Mouse (Mus musculus) heart, embryonic 14.5 days (tissue): Measurements from ENCODE around the gene Bahd1. TPM values are rescaled to one million over a fixed set of nuclear protein-coding genes. Genes with fewer than 3 reads are reported as not detected.

Experiments used
- ATAC-seq: fragments of 200-750 bp; cut with Nextera tagmentation; 2 replicates; pipeline ENCODE4 v1.8.0; 2017; ENCODE audit warnings: low read depth, moderate TSS enrichment; ENCODE audit not compliant: insufficient number of reproducible peaks, insufficient read depth, low FRiP score
- H3K27ac ChIP-seq, 2 experiments: fragments of 200-500 bp in 1 of 2; fragments of 300-500 bp in 1 of 2; sonication (generic) in 1 of 2; replicated peaks in 1 of 2; 2 replicates each; pipeline ENCODE4 v1.5.1; 2012 to 2014; ENCODE audit warnings: low read depth in 2 of 2, low read length in 2 of 2, control low read depth in 1 of 2, mild to moderate bottlenecking in 1 of 2, mixed read lengths in 1 of 2; ENCODE audit not compliant: control insufficient read depth in 1 of 2, insufficient read depth in 1 of 2
- H3K27me3 ChIP-seq: fragments of 300-500 bp; sonication (generic); 2 replicates; pipeline ENCODE4 v1.6.1; 2014; ENCODE audit warnings: mild to moderate bottlenecking, low read length, control low read depth; ENCODE audit not compliant: control insufficient read depth, insufficient read depth
- H3K36me3 ChIP-seq: fragments of 300-500 bp; sonication (generic); 2 replicates; pipeline ENCODE4 v1.6.1; 2014; ENCODE audit warnings: mild to moderate bottlenecking, control low read depth, low read length, mixed read lengths; ENCODE audit not compliant: control insufficient read depth, insufficient read depth
- H3K4me1 ChIP-seq, 2 experiments: fragments of 200-500 bp in 1 of 2; fragments of 300-500 bp in 1 of 2; sonication (generic) in 1 of 2; 2 replicates each; pipeline ENCODE4 v1.6.1; 2012 to 2014; ENCODE audit warnings: low read length in 2 of 2, control low read depth in 1 of 2, mixed read lengths in 1 of 2; ENCODE audit not compliant: control insufficient read depth in 2 of 2, insufficient read depth in 2 of 2
- H3K4me2 ChIP-seq: fragments of 300-500 bp; sonication (generic); 2 replicates; pipeline ENCODE4 v1.6.1; 2014; ENCODE audit warnings: mild to moderate bottlenecking, low read length
- H3K4me3 ChIP-seq, 2 experiments: fragments of 200-500 bp in 1 of 2; fragments of 300-500 bp in 1 of 2; sonication (generic) in 1 of 2; 2 replicates each; pipeline ENCODE4 v1.5.1; 2012 to 2014; ENCODE audit warnings: low read length in 2 of 2, mild to moderate bottlenecking in 2 of 2, control low read depth in 1 of 2, low read depth in 1 of 2, moderate library complexity in 1 of 2; ENCODE audit not compliant: control insufficient read depth in 1 of 2, insufficient read depth in 1 of 2
- H3K9ac ChIP-seq: fragments of 300-500 bp; sonication (generic); 2 replicates; pipeline ENCODE4 v1.6.1; 2014; ENCODE audit warnings: mild to moderate bottlenecking, low read length
- H3K9me3 ChIP-seq: fragments of 300-500 bp; sonication (generic); 2 replicates; pipeline ENCODE4 v1.6.1; 2016; ENCODE audit warnings: low read length, control low read depth; ENCODE audit not compliant: control insufficient read depth
- WGBS: fragments of 180-500 bp; shearing (Covaris S2); extraction: QIAGEN DNeasy Blood & Tissue Kit; methylation state at CpG from one replicate; pipeline ENCODE4 v1.1.7; 2014; 5-methylcytosine and 5-hydroxymethylcytosine counted together
- polyA plus RNA-seq: library from polyadenylated mRNA; unstranded; fragments of >200 nt; fragmentation: Nextera tagmentation; extraction: Ambion mirVana; gene quantifications from 2 replicates; pipeline ENCODE4 v1.2.1, GENCODE M21; 2014

Gene Bahd1
- polyA plus RNA-seq, 1 experiment from 2014 or later: 1.6 TPM

DNA sequence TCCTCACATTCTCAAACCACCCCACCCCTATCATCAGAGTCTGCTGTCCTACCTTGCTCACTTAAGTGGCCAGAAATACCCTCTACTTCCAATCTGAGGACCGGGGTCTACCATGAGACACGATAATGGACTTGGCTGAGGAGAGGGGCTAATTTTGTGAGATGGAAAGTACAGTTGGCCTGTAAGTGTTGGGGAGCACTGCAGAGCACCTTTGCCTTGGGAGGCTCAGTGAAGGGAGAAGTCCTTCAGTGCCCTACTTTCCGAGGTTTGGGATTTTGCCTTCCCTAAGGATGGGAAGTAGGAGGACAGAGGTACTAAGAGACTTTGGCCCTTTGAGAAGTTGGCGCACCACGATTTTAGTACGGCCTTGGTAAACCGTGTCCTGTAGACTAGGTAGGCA lies 871 bp upstream of the Bahd1 start:
- Histone ChIP-seq H3K4me1 (peaks cover 22 to 41% of the 10 kb centered on the region in 2 experiments), H3K9ac (no peak overlapping the region), H3K27ac (no peak overlapping the region), H3K27me3 (peaks cover 64% of the 10 kb centered on the region), H3K4me3 (no peak overlapping the region), H3K9me3 (no peaks in the 10 kb centered on the region), H3K36me3 (no peaks in the 10 kb centered on the region), H3K4me2 (no peak overlapping the region)
- no peak for ATAC-seq
- WGBS: 12% methylated on average over 7 of the region's 7 CpGs

DNA sequence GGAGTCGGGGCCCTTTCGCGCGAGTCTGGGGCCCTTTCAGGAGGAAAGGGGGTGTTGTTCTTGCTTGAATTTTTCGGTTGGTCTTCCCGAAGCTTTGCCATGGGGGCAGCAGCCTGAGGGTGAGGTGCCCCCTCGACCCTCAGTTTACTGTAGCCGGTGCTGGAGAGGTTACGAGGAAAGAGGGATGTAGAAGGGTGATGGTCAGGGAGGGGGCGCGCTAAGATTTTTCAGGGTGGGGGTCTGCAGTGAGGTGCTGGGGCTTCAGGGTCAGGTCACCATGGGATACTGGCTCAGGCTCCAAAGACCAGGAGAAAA lies 606 bp downstream of the Bahd1 start:
- H3K36me3 ChIP-seq: no peaks in the 10 kb centered on the region
- 0% methylated on average over 11 of the region's 11 CpGs for WGBS
- no peak overlapping the region for H3K27ac ChIP-seq

DNA sequence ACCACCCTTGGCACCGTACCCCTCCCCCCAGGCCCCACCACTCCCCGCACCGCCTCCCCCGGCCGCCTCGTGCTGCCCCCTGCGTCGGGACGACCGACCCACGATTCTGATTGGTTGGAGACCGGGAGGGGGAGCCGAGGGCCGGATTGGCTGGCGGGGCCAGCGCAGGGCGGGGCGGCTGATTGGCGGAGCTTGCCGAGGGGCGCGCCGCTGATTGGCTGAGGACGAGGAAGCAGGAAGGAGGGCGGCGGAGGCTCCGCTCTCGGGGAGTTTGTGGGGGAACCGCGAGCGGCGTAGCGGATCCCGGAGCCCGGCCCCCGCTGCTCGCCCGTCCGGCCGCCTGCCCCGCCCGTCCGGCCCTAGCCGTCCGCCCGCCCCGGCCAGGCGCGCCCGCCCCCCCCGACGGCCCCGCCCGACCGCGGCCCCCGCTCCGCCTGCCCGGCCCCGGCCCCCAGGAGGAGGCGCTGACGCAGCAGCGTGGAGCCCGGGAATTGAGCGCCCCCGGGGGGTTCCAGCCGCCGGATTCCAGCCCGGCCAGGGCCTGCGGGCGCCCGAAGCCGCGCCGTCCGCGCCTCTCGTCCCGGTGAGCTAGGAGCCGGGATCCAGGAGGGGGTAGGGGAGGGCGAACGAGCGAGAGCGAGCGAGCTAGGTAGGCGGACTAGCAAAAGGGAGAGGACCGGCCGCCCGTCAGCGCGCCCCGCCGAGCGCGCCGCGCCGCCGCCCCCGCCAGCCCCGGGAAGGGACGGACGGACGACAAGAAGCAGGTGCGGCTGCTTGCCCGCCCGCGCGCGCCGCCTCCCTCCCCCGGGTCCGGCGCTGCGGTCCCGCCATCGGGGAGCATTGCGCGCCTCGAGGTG lies 1.2 kb downstream of the Bahd1 start:
- Histone ChIP-seq H3K27ac (peak overlapping the region; percentile 51 to 77), H3K4me1 (peaks cover 22 to 40% of the 10 kb centered on the region in 2 experiments), H3K9me3 (no peaks in the 10 kb centered on the region), H3K36me3 (no peaks in the 10 kb centered on the region), H3K9ac (peak overlapping the region; percentile 87), H3K4me2 (peak overlapping the region; percentile 99), H3K27me3 (peaks cover 43% of the 10 kb centered on the region), H3K4me3 (peak overlapping the region; percentile 93)
- WGBS: under 1% methylated on average over 68 of the region's 120 CpGs
- ATAC-seq: peak; percentile 91

More for the DNA sequence above, 606 bp downstream of the Bahd1 start:
- H3K9ac ChIP-seq: peak overlapping the region; percentile 74
- peak overlapping the region; percentile 43 to 93 for H3K4me3 ChIP-seq
- peaks cover 22 to 41% of the 10 kb centered on the region in 2 experiments for H3K4me1 ChIP-seq
- ATAC-seq: no peak
- H3K9me3 ChIP-seq: no peaks in the 10 kb centered on the region
- peaks cover 49% of the 10 kb centered on the region for H3K27me3 ChIP-seq
- peak overlapping the region; percentile 99 for H3K4me2 ChIP-seq

DNA sequence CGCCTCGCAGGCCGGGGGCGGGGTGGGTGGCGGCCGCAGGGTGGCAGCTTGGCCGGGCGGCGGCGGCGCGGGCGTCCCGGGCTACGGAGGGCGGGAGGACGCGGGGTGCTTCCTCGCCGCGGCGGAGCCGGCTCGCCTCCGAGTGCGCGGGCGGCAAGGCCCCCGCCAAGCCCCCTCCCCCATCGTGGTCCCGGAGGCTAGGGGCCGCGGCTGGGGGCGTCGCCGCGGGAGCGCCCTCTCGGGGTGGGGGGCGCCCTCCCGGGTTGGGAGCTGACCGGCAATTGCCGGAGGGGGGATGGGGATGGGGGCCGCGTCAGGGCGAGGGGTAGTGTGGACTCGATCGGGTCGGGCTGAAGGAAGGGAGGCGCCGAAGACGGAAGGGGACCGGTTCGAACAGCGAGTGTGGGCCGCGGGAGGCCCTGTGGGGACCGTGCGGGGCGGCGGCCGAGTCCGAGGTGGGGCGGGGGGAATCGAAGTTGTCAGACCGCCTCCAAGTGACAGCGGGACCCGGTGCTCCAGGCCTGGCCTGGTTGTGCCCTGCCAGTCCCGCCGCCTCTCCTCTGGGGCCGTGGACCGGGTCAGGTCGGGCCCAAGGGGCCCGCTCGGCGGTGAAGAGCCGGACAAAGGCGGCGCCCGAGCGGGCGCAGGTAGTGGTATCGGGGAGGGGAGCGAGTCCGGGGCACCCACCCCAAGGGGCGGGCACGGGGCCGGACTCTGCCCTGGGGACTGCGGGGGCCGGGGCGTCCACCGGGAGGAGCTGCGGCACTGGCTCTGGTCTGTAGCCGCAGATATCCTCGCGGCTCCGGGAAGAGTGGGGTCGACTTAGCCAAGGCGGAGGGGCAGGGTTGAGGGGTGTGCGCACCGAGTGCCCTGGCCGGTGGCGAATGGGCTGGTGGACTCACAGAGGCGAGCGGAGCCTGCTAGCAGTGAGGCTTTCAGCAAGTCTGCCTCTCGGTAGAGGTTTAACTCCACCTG lies 2.2 kb downstream of the Bahd1 start:
- H3K4me2 ChIP-seq: peak overlapping the region; percentile 99
- H3K9me3 ChIP-seq: no peaks in the 10 kb centered on the region
- peaks cover 34% of the 10 kb centered on the region for H3K27me3 ChIP-seq
- peak overlapping the region; percentile 87 for H3K9ac ChIP-seq
- H3K27ac ChIP-seq: peak overlapping the region in 1 of 2 experiments; percentile 77; a peak in 2 of 4 replicates
- H3K36me3 ChIP-seq: no peaks in the 10 kb centered on the region
- ATAC-seq: peak; percentile 35
- peak overlapping the region; percentile 93 for H3K4me3 ChIP-seq
- under 1% methylated on average over 91 of the region's 106 CpGs for WGBS
- H3K4me1 ChIP-seq: peaks cover 16 to 31% of the 10 kb centered on the region in 2 experiments

DNA sequence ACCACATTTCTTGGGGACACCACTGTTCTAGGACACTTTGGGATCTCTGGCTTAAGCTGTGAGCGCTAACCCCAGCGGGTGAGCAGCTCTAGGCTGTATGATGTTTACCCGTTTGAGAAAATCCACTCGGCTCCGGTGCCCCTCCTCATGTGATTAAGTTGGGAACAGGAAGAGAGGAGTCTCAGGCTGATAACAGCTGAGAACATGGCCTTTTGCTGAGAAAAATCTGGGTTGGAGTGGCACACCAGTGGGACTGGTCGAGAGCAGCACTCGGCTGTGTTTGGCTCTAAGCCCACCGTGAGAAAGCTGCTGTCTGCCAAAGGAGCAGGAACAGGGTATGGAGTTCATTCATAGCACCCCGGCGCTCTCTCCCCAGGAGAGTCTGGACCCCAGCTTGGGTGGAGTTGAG lies 3.2 kb downstream of the Bahd1 start:
- no peaks in the 10 kb centered on the region for H3K36me3 ChIP-seq
- peak overlapping the region; percentile 93 for H3K4me3 ChIP-seq
- no peak overlapping the region for H3K27ac ChIP-seq
- peaks cover 24% of the 10 kb centered on the region for H3K27me3 ChIP-seq
- no peak for ATAC-seq
- H3K4me2 ChIP-seq: peak overlapping the region; percentile 99
- H3K9me3 ChIP-seq: no peaks in the 10 kb centered on the region
- peak overlapping the region; percentile 87 for H3K9ac ChIP-seq
- peaks cover 15 to 22% of the 10 kb centered on the region in 2 experiments; a peak in 3 of 4 replicates for H3K4me1 ChIP-seq
- WGBS: 9% methylated on average over 10 of the region's 10 CpGs

DNA sequence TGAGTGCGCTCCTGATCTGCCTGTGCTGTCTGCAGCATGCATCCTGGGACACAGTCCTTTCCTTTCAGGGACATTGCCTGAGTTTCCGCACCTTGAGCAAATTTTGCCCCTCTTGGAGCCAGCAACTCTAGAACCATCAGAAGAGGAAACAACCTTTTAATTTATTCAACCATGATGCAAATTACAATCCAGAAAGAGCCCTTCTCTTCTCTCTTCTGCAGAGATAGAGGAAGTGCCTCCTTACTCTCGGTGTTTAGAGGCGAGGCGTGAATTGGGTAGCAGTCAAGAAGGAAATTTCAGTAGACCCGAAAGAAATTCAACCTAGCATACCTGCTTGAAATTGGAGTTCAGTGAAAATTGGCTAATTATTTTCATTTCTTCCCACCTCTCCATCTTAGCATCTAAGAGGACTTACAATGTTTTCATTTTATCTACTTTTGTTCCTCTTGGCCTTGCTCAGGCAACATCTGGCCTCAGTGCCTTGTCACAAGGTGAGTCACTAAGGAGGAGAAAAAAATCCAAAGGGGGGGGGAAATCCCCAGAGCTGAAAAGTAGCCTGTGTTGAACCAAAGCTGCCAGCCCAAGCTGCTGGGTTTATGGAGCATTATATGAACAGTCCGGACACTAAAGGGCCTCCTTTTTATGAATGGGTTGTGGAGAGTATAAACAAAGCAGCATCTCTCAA lies 5.4 kb downstream of the Bahd1 start:
- H3K27me3 ChIP-seq: 0 out of 2 replicates have a peak, but pooled peaks cover 3% of the 10 kb centered on the region
- no peaks in the 10 kb centered on the region for H3K9me3 ChIP-seq
- ATAC-seq: no peak
- no peaks in the 10 kb centered on the region for H3K36me3 ChIP-seq
- H3K4me2 ChIP-seq: no peak overlapping the region
- no peak overlapping the region for H3K4me3 ChIP-seq
- H3K9ac ChIP-seq: no peak overlapping the region
- 88% methylated on average over 7 of the region's 7 CpGs for WGBS
- H3K4me1 ChIP-seq: peaks cover 10 to 17% of the 10 kb centered on the region in 2 experiments; a peak in 3 of 4 replicates
- no peak overlapping the region for H3K27ac ChIP-seq

DNA sequence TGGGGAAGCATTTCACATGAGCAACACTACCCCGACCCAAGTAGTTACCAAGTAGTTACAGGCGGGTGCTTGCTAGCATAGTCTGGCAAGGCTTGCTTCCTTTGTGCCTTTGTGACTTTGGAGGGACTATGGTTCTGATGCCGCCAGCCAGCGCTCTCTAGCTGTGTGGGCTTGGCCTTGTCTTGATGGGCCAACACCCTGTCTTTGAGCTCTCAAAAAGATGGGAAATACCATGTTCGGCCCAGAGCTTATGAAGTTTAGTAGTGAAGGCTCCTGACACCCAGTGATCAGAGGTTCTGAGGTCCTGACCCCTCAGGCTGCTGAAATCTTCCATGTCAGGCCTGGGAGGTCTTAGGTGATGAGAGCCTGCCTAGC lies 5.9 kb downstream of the Bahd1 start:
- Histone ChIP-seq H3K4me2 (no peak overlapping the region), H3K9ac (no peak overlapping the region), H3K27me3 (no peaks in the 10 kb centered on the region), H3K4me3 (no peak overlapping the region), H3K4me1 (peaks cover 7 to 13% of the 10 kb centered on the region in 2 experiments; a peak in 3 of 4 replicates), H3K9me3 (no peaks in the 10 kb centered on the region), H3K27ac (no peak overlapping the region), H3K36me3 (no peaks in the 10 kb centered on the region)
- no peak for ATAC-seq
- WGBS: 92% methylated on average over 5 of the region's 5 CpGs
